Mouse (Mus musculus) heart, adult 8-10 months (tissue): ENCODE measurements at regions not wholly inside any gene's neighbourhood (a gene's known extent, or its start where the extent isn't known, plus 50 kb on each side); places are given as distances from the start of the nearest gene placed in this dataset.

Source experiments
- DNase-seq: peaks from one replicate; pipeline ENCODE4 v3.0.0; 2022; ENCODE audit warnings: low spot score

DNA sequence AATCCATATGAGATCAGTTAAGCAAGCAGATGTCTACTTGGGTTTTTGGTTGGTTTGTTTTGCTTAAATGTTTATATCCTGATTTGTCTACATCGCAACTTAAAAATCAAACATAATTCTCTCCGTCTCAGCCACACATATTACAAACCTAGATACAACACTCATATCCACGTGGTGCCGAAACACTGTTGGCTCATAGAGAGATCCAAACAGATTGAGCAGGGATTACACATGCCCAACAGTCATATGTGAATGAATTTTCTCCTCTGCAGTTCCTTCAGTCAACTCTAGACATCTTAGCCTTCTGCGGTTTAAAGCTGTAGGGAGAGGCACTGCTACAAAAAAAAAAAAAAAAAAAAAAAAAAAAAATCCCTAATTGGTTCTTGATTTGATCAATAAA is 64.4 kb upstream of the Clint1 start:
- no peak for DNase-seq

DNA sequence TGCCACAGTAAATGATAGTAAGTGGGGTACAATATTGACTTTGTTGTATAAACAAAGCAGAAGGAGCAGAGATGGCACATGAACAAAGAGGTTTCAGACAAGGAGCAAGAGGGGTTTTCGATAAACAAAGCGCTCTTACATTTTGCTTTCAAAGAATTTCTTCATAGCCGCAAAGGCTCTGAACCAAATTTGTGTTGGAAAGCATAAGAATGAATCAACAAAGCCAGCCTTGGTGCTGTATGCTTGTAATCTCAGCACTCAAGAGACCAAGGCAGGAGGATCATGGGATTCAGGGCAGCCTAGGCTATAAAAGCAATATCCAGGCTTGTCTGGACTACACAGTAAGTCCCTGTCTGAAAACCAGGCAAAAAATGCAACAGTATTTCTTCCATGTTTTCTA is 62.0 kb upstream of the Clint1 start:
- no peak for DNase-seq

DNA sequence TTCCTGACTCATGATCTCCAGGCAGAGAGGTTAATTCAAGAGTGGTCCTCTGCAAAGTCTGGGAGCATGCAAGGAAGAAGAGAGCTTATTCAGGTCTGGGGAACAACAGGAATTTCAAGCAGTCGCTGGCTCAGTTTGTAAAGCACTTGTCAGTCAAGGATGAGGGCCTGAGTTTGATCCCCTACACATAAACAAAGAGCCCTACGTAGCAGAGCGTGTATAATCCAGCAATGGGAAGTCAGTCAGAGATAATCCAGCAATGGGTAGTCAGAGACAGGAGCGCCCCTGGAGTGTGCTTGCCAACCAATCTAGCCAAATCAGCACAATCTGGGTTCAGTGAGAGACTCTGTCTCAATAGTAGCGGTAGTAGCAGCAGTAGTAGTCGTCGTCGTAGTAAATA is 61.3 kb upstream of the Clint1 start:
- DNase-seq = no peak

DNA sequence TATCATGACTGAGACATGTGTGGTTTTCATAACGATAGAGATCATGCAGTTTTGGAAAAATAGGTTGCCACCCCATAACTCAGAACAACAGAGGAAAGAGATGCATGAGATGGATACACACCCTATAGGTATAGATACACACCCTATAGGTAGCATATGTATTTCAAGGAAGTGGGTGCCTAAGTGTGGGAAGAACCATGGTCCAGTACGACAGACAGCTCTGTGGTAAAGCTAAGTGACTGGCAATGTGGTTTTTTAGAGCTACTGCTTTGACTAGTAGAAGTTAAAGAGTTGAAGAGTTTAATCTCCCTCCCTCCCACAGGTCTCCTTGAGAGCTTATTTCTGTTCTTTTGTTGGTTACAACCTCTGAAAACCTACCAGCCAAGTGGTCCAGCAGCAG is 60.2 kb upstream of the Clint1 start:
- no peak for DNase-seq

DNA sequence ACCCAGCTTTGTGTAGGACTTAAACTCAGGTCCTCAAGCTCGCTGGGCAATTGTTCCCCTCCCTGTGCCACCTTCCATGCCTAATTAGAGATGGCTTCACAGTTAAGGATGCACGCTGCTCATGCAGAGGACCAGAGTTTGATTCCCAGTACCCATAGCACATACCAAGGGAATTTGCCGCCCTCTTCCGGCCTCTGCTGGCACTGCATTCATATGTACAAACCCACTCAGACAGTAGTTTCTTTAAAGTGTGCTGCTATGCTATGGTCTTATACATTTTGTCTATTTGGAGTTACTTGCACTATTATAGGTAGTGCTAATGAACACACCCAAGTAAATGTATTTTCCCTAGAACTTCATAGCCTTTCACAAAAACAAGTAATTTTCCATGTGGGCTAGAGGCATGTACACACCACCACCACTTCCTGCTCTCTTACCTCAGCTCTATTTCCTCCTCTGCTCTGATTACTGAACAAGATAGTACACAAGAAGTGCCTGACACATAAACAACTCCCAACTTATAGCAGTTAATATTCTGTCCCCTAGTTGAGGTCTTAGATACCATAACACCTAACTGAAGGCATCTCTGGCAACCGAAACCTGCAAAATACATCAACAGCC is 57.4 kb upstream of the Clint1 start:
- DNase-seq = no peak

DNA sequence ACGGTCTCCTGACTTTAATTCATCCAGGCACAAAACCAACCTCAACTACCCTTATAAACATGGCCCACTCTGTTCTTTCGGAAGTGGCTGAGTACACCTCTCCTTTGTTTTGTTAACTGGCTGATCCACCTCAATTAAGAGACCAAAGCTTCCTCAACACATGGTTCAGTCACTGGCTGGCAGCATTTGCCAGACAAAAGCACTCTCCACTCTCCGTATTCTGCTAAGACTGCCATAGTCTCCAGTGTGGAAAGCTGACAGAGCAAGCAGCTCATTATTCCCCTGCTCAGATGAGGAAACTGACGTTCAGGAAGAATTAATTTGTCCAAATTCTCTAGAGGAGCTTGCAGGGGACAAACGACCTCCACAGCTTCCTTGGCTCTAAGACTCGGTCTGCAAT is 56.5 kb upstream of the Clint1 start:
- DNase-seq = no peak

DNA sequence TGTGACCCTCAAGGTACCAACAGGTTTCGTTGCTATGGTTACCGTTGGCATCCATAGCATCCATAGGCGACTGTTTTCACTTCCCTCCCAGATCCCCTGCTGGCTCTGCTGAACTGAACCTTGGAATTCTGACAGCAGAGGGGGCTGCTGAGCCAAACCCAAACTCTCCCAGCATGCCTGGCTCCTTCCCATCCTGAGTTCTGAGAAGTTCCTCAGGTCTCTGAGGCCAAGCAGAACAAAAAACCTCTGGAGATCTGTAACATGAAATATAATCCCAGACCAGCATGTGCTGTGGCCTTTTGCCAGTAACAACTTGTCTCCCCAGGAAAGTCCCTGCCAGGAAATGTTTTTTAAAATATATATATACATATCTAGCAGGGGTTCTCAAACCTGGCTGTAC is 56.1 kb upstream of the Clint1 start:
- peak; percentile 77 for DNase-seq

DNA sequence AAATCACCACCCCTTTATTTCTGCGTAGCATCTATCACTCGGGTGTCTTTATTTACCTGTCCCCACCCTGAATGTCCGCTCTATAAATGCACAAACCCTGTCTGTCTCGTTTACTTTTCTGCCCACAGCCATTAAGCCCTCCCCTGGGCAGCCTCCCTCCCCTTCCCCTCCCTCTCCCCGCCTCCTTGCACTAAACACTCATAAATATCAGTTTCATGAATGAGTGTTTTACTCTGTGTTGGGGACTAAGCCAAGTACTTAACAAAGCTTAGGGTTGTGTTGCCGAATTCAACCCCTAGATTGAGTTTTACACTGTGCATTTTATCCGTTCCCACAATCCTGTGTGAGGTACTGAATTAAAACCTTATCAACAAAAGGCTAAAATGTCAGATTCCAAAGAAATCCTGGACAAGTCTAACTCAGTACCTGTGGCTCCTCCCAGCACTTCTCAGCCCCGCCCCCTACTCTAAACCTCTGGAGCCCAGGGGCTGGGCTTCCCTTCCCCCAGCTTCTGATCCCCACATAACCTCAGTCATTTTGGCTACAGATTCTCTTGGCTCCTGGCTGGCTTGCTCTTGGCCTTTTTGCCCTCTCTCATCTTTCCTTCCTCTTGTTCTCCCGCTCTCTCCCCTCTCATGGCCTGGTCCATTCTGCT is 52.0 kb upstream of the Clint1 start:
- no peak for DNase-seq
